Mouse (Mus musculus) frontal cortex, postnatal 14 days (tissue): ENCODE measurements at regions not wholly inside any gene's neighbourhood (a gene's known extent, or its start where the extent isn't known, plus 50 kb on each side); places are given as distances from the start of the nearest gene placed in this dataset.

Experiments used
- DNase-seq, 2 experiments: peaks; one replicate each; pipeline ENCODE4 v3.0.0; 2022; ENCODE audit warnings: low spot score in 2 of 2

- DNase-seq, result no peak
Measured at GRCm38 (mm10) chr8:116290671-116291245, 214.0 kb upstream of the Dynlrb2 start.

GRCm38 (mm10) chr8:116289237-116289636 lies 215.5 kb upstream of the Dynlrb2 start:
- no peak for DNase-seq

- no peak for DNase-seq
Measured at GRCm38 (mm10) chr8:116283990-116284389, 220.8 kb upstream of the Dynlrb2 start.

- DNase-seq, result no peak
Measured at GRCm38 (mm10) chr8:116282341-116282740, 222.4 kb upstream of the Dynlrb2 start.

GRCm38 (mm10) chr8:116275014-116275413 lies 229.8 kb upstream of the Dynlrb2 start:
- DNase-seq, result no peak

GRCm38 (mm10) chr8:116271238-116271637 lies 233.5 kb upstream of the Dynlrb2 start:
- no peak for DNase-seq

GRCm38 (mm10) chr8:116269393-116269792 lies 235.4 kb upstream of the Dynlrb2 start:
- DNase-seq, result no peak

- DNase-seq, result no peak
Measured at GRCm38 (mm10) chr8:116268685-116269084, 236.1 kb upstream of the Dynlrb2 start.

GRCm38 (mm10) chr8:116268161-116268560 lies 236.6 kb upstream of the Dynlrb2 start:
- DNase-seq, result peak; percentile 4 to 19

GRCm38 (mm10) chr8:116267021-116267420 lies 237.8 kb upstream of the Dynlrb2 start:
- DNase-seq, result no peak

GRCm38 (mm10) chr8:116265591-116265990 lies 239.2 kb upstream of the Dynlrb2 start:
- no peak for DNase-seq

GRCm38 (mm10) chr8:116264078-116264477 lies 240.7 kb upstream of the Dynlrb2 start:
- no peak for DNase-seq

GRCm38 (mm10) chr8:116261286-116261685 lies 243.5 kb upstream of the Dynlrb2 start:
- DNase-seq, result no peak

- DNase-seq, result no peak
Measured at GRCm38 (mm10) chr8:116255398-116255797, 249.4 kb upstream of the Dynlrb2 start.

- no peak for DNase-seq
Measured at GRCm38 (mm10) chr8:116252455-116253216, 252.1 kb upstream of the Dynlrb2 start.

- no peak for DNase-seq
Measured at GRCm38 (mm10) chr8:116248398-116248797, 256.4 kb upstream of the Dynlrb2 start.

- DNase-seq, result no peak
Measured at GRCm38 (mm10) chr8:116243493-116243892, 261.3 kb upstream of the Dynlrb2 start.

- no peak for DNase-seq
Measured at GRCm38 (mm10) chr8:116242972-116243371, 261.8 kb upstream of the Dynlrb2 start.

- DNase-seq, result no peak
Measured at GRCm38 (mm10) chr8:116241987-116242242, 262.9 kb upstream of the Dynlrb2 start.

GRCm38 (mm10) chr8:116241146-116241986 lies 263.4 kb upstream of the Dynlrb2 start:
- DNase-seq, result no peak

- no peak for DNase-seq
Measured at GRCm38 (mm10) chr8:116238670-116239069, 266.1 kb upstream of the Dynlrb2 start.

- no peak for DNase-seq
Measured at GRCm38 (mm10) chr8:116237561-116238100, 267.1 kb upstream of the Dynlrb2 start.
